Comparison of ENCODE assay signal across 11 mouse cellular contexts in genomic region chr2:71719005-71719386, GRCm38 (mm10). TPM values are rescaled to one million over a fixed set of nuclear protein-coding genes. Genes with fewer than 3 reads are reported as not detected.
DNase-seq lines count a peak whose midpoint lies in the region; ATAC-seq and TF ChIP-seq lines count a peak whose summit lies in the region.
"Had no signal": no experiment of that assay in that cellular context is flagged by ENCODE, and none has a peak within 500 bp of the region (broad histone marks: within the 10 kb centered on the region; RNA-seq: fewer than 3 reads in every experiment).

No protein-coding gene starts in this region.

- peaks cover 14% of the 10 kb centered on the region for H3K4me1 ChIP-seq in hindbrain, embryonic 10.5 days (replicated peaks)
- H3K4me1 ChIP-seq in hindbrain, embryonic 12.5 days, result peaks cover 10% of the 10 kb centered on the region
- no peaks in the 10 kb centered on the region for H3K4me1 ChIP-seq in ES-Bruce4 (ENCODE audit: control insufficient read depth, insufficient read depth, low read length)
- H3K4me1 ChIP-seq in forebrain, embryonic 13.5 days, result peaks cover 18% of the 10 kb centered on the region

- TF ChIP-seq POLR2A in ES-Bruce4 (IDR thresholded peaks at IDR 0.05; ENCODE audit: insufficient read depth, low read length), result no peak

- no peak for TF ChIP-seq CTCF in ES-Bruce4 (IDR thresholded peaks at IDR 0.05; ENCODE audit: low read depth, low read length)

- H3K4me2 ChIP-seq in hindbrain, embryonic 12.5 days (replicated peaks), result no peak overlapping the region
- H3K4me2 ChIP-seq in forebrain, embryonic 13.5 days, result no peak overlapping the region
- H3K4me2 ChIP-seq: heart, embryonic 13.5 days had no signal

- no peak for ATAC-seq in hindbrain, embryonic 12.5 days (ENCODE audit: low FRiP score)
- 0 out of 2 replicates have a peak, but pooled peaks have one; percentile 24 for ATAC-seq in forebrain, embryonic 13.5 days
- ATAC-seq in megakaryocyte, adult 5-6 weeks (ENCODE audit: poor library complexity, severe bottlenecking), result peak; percentile 53

- no peaks in the 10 kb centered on the region for H3K9me3 ChIP-seq in hindbrain, embryonic 10.5 days
- no peaks in the 10 kb centered on the region for H3K9me3 ChIP-seq in hindbrain, embryonic 12.5 days (replicated peaks)
- H3K9me3 ChIP-seq in ES-Bruce4 (replicated peaks; ENCODE audit: control insufficient read depth, insufficient read depth, low read length, poor library complexity, severe bottlenecking), result no peaks in the 10 kb centered on the region
- H3K9me3 ChIP-seq in forebrain, embryonic 13.5 days (replicated peaks), result no peaks in the 10 kb centered on the region
- H3K9me3 ChIP-seq: heart, embryonic 13.5 days had no signal

- TF ChIP-seq EP300 in ES-Bruce4 (IDR thresholded peaks at IDR 0.05; ENCODE audit: insufficient read depth, low read depth, low read length), result peak; percentile 93

- no peak for DNase-seq in hindbrain, embryonic 10.5 days (ENCODE audit: low spot score)
- DNase-seq in retina, postnatal 1 day, result no peak
- DNase-seq in cerebellum, adult 8-10 months, result no peak
- no peak for DNase-seq in heart, postnatal 14 days
- DNase-seq: spleen, adult 18-20 months had no signal

- peak overlapping the region; percentile 70; the same call in 1 of the 2 replicates for H3K27ac ChIP-seq in hindbrain, embryonic 10.5 days
- H3K27ac ChIP-seq in hindbrain, embryonic 12.5 days, result no peak overlapping the region
- H3K27ac ChIP-seq in ES-Bruce4 (ENCODE audit: insufficient read depth, low read length), result peak overlapping the region; percentile 89
- peak overlapping the region; percentile 83 for H3K27ac ChIP-seq in forebrain, embryonic 13.5 days
- H3K27ac ChIP-seq: heart, embryonic 13.5 days; kidney, postnatal 0 days had no signal

- H3K36me3 ChIP-seq in hindbrain, embryonic 10.5 days, result no peaks in the 10 kb centered on the region
- no peaks in the 10 kb centered on the region for H3K36me3 ChIP-seq in hindbrain, embryonic 12.5 days
- no peaks in the 10 kb centered on the region for H3K36me3 ChIP-seq in ES-Bruce4 (ENCODE audit: control insufficient read depth, insufficient read depth, low read length, poor library complexity, severe bottlenecking)
- H3K36me3 ChIP-seq in forebrain, embryonic 13.5 days (ENCODE audit: poor library complexity, severe bottlenecking), result no peaks in the 10 kb centered on the region
- H3K36me3 ChIP-seq: heart, embryonic 13.5 days had no signal

- no peak overlapping the region for H3K4me3 ChIP-seq in hindbrain, embryonic 10.5 days
- no peak overlapping the region for H3K4me3 ChIP-seq in hindbrain, embryonic 12.5 days
- H3K4me3 ChIP-seq in ES-Bruce4 (ENCODE audit: low read depth, low read length), result peak overlapping the region; percentile 36
- H3K4me3 ChIP-seq in forebrain, embryonic 13.5 days, result no peak overlapping the region
- H3K4me3 ChIP-seq: heart, embryonic 13.5 days had no signal

- 28% methylated on average over 9 of the region's 9 CpGs for WGBS in hindbrain, embryonic 10.5 days
- 22% methylated on average over 9 of the region's 9 CpGs for WGBS in hindbrain, embryonic 12.5 days
- WGBS in forebrain, embryonic 13.5 days, result 51% methylated on average over 9 of the region's 9 CpGs

- intact Hi-C loops in heart, postnatal 14 days (cut with DNase I), result loop anchor here (5.0 kb wide), 1 partner anchor 122 kb away; no protein-coding TSS in a partner anchor

- H3K27me3 ChIP-seq in hindbrain, embryonic 10.5 days (ENCODE audit: insufficient read depth, poor library complexity, severe bottlenecking), result no peaks in the 10 kb centered on the region
- no peaks in the 10 kb centered on the region for H3K27me3 ChIP-seq in hindbrain, embryonic 12.5 days
- H3K27me3 ChIP-seq in ES-Bruce4 (ENCODE audit: control insufficient read depth, insufficient read depth, low read length, poor library complexity, severe bottlenecking), result no peaks in the 10 kb centered on the region
- H3K27me3 ChIP-seq in forebrain, embryonic 13.5 days, result no peaks in the 10 kb centered on the region
- H3K27me3 ChIP-seq: heart, embryonic 13.5 days had no signal

- no peak overlapping the region for H3K9ac ChIP-seq in hindbrain, embryonic 12.5 days
- H3K9ac ChIP-seq in ES-Bruce4 (ENCODE audit: low read depth, poor library complexity, severe bottlenecking), result peak overlapping the region; percentile 32; the same call in 1 of the 2 replicates
- no peak overlapping the region for H3K9ac ChIP-seq in forebrain, embryonic 13.5 days
- H3K9ac ChIP-seq: heart, embryonic 13.5 days had no signal

RNA-seq across cellular contexts. Expression of gene Itga6, which starts 26.4 kb away (rescaled TPM):
- 19.5 and 28.0 TPM in 2 replicates for polyA plus RNA-seq in hindbrain, embryonic 10.5 days (2016; fragmentation: Nextera tagmentation; extraction: Ambion mirVana)
- 31.5 and 34.6 TPM in 2 replicates for polyA plus RNA-seq in hindbrain, embryonic 12.5 days (2016; fragmentation: Nextera tagmentation; extraction: Ambion mirVana)
- 143 and 151 TPM in 2 replicates for polyA plus RNA-seq in ES-Bruce4 (2011; ENCODE audit: insufficient read depth, insufficient read length, low read depth, missing spikeins)
- polyA plus RNA-seq in forebrain, embryonic 13.5 days (2015; fragmentation: Nextera tagmentation; extraction: Ambion mirVana), result 31.1 and 32.0 TPM in 2 replicates
- total RNA-seq in megakaryocyte, adult 5-6 weeks (2015), result 16.0 and 17.4 TPM in 2 replicates
- total RNA-seq in megakaryocyte, adult 5-6 weeks (2017), result 15.3 and 16.5 TPM in 2 replicates
- total RNA-seq in heart, postnatal 14 days (2021), result 10 to 100 TPM; 79.2 to 80.7 TPM
